Mouse (Mus musculus): ENCODE data around the gene Cd81.

DNA sequence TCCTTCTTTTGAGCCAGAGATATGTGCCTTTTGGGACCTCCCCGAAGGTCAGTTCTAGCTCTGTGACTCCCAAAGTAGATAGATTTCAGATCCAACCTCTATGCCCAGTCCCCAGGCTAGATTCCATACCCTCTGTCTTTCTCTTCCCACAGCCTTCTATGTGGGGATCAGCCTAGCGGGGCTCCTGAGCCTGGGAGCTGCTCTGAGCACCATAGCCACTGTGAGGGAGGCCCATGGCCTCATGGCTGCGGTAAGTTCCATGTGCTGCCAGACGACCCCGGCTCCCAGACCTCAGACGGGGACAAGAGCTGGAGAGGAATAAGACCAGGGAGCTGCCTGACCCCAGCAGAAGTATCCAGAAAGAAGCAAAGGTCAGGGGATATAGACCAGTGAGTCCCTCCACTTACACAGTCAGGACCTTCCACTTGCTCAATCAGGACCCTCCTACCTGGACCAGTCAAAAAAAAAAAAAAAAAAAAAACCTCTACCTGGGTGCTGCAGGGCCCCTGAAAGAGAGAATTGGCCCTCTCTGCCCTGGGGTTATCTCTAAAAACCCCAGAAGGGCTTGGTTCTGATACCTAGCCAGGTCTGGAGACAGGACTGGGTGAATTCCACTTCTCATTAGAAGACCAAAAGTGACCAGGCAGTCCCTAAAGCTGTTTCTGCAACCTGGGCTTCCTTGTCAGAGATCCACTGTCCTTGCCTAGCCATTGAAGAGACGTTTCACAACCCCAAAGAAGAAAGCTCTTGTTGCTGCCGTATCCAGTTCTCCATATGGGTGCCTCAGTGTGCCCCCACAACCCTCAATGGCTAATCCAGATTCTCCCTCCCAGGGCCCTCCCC lies 45.6 kb upstream of the Cd81 start:
- TF ChIP-seq POLR2A (IDR thresholded peaks at IDR 0.05; ENCODE audit: low read depth, low read length) = no peak
- TF ChIP-seq CTCF (IDR thresholded peaks at IDR 0.05; ENCODE audit: extremely low read depth, insufficient read length, insufficient replicate concordance, low read depth, low read length) = no peak

All from small intestine, adult 2 months (tissue).